Mouse (Mus musculus): ENCODE results near the gene Cnnm2. TPM values are rescaled to one million over a fixed set of nuclear protein-coding genes. Genes with fewer than 3 reads are reported as not detected.

Gene Cnnm2
- polyA plus RNA-seq, 1 experiment, result 8.1 TPM

DNA sequence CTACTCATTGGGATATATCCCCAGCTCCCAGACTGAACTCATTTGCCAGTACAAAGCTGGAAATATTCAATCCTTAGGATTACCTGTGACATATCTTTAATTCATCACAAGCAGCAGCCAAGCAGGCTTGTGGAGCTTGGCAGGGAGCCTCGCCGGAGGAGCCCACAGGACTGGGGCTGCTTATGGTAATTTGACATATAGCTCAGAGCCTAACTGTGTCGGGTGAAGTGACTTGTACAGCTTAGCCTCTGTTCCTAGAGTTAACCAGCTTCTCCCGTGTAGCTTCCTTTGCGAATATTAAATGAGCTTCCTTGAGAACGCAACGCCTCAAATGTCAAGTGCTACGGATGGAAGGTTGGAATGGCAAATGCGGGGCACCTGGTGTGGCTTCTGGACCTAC, 16.7 kb upstream of the Cnnm2 start:
- Histone ChIP-seq H3ac (ENCODE audit: control insufficient read depth, insufficient read length) (no peak overlapping the region), H3K4me2 (ENCODE audit: low read depth) (no peak overlapping the region), H3K27me3 (ENCODE audit: control insufficient read depth, insufficient read depth, insufficient read length) (peaks cover 12% of the 10 kb centered on the region), H3K36me3 (ENCODE audit: control insufficient read depth, insufficient read depth) (no peaks in the 10 kb centered on the region), H3K4me3 (no peak overlapping the region), H3K79me2 (ENCODE audit: control insufficient read depth, insufficient read depth) (no peaks in the 10 kb centered on the region)
- no peak for TF ChIP-seq REST (IDR thresholded peaks at IDR 0.05; ENCODE audit: insufficient read depth, insufficient read length)
- no peak for TF ChIP-seq SRF (IDR thresholded peaks at IDR 0.05; ENCODE audit: control insufficient read depth, insufficient read length, low read depth)
- TF ChIP-seq MAX (IDR thresholded peaks at IDR 0.05; ENCODE audit: low read depth), result no peak
- TF ChIP-seq MYOG (IDR thresholded peaks at IDR 0.05; ENCODE audit: control insufficient read depth in 1 of 3, insufficient read depth in 1 of 3, insufficient read length in 2 of 3, low read depth in 2 of 3), result no peak
- no peak for TF ChIP-seq POLR2AphosphoS2 (IDR thresholded peaks at IDR 0.05; ENCODE audit: insufficient read length, low read depth)
- TF ChIP-seq E2F4 (IDR thresholded peaks at IDR 0.05; ENCODE audit: insufficient read depth), result no peak
- TF ChIP-seq TCF3 (IDR thresholded peaks at IDR 0.05; ENCODE audit: insufficient read length, low read depth), result no peak
- no peak for TF ChIP-seq USF1 (IDR thresholded peaks at IDR 0.05; ENCODE audit: low read depth)
- TF ChIP-seq POLR2A (IDR thresholded peaks at IDR 0.05; ENCODE audit: insufficient read length, low read depth), result no peak
- TF ChIP-seq CEBPB (IDR thresholded peaks at IDR 0.05; ENCODE audit: insufficient read depth, poor library complexity, severe bottlenecking), result no peak

DNA sequence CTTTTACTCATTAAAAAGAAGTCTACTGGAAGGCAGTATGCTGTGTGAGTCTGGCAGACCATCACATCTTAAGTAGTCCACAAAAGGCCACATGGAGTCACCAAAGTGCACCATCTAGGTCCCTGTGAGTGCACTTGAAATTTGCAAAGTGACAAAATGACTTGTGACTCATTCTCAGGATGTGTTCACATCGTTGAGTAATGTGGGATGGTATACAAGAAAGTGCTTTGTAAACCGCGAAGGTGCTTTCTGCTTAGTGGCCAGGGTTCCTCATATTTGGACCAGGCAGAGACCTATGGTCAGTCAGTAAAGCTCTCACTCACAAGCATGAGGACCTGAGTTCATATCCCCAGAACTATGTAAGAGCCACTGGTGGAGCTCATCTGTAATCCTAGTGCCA, 13.6 kb upstream of the Cnnm2 start:
- TF ChIP-seq MYOG (IDR thresholded peaks at IDR 0.05; ENCODE audit: control insufficient read depth in 1 of 3, insufficient read depth in 1 of 3, insufficient read length in 2 of 3, low read depth in 2 of 3) (no peak), MYOD1 (IDR thresholded peaks at IDR 0.05; ENCODE audit: control insufficient read depth in 1 of 3, insufficient read length in 2 of 3, low read depth in 2 of 3) (no peak), REST (IDR thresholded peaks at IDR 0.05; ENCODE audit: insufficient read depth, insufficient read length) (no peak), CEBPB (IDR thresholded peaks at IDR 0.05; ENCODE audit: insufficient read depth, poor library complexity, severe bottlenecking) (no peak), USF1 (IDR thresholded peaks at IDR 0.05; ENCODE audit: low read depth) (no peak)

DNA sequence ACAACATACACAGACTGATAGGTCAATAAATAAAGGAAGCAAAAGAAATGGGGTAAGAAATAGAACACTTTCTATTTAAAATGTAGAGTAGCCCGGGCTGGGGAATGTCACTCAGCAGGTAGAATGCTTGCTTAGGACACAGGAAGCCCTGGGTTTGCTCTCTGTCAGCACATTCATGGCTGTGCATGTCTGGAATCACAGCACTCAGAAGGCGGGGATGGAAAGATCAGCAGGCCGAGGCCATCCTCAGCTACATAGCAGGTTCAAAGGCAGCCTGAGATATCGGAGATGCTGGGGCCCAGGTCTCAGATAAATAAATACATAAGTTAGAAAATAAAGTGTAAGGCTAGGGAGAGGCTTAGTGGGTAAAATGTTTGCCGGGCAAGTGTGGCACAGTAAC, 9.2 kb upstream of the Cnnm2 start:
- Histone ChIP-seq H3K4me2 (ENCODE audit: low read depth) (no peak overlapping the region), H3K36me3 (ENCODE audit: control insufficient read depth, insufficient read depth) (no peaks in the 10 kb centered on the region), H3K4me3 (no peak overlapping the region), H3K79me2 (ENCODE audit: control insufficient read depth, insufficient read depth) (no peaks in the 10 kb centered on the region), H3ac (ENCODE audit: control insufficient read depth, insufficient read length) (no peak overlapping the region), H3K27me3 (ENCODE audit: control insufficient read depth, insufficient read depth, insufficient read length) (peaks cover 21% of the 10 kb centered on the region)
- TF ChIP-seq MYOG (IDR thresholded peaks at IDR 0.05; ENCODE audit: control insufficient read depth in 1 of 3, insufficient read depth in 1 of 3, insufficient read length in 2 of 3, low read depth in 2 of 3) (no peak), USF1 (IDR thresholded peaks at IDR 0.05; ENCODE audit: low read depth) (no peak), TCF3 (IDR thresholded peaks at IDR 0.05; ENCODE audit: insufficient read length, low read depth) (no peak), CEBPB (IDR thresholded peaks at IDR 0.05; ENCODE audit: insufficient read depth, poor library complexity, severe bottlenecking) (no peak), POLR2A (IDR thresholded peaks at IDR 0.05; ENCODE audit: insufficient read length, low read depth) (no peak), E2F4 (IDR thresholded peaks at IDR 0.05; ENCODE audit: insufficient read depth) (no peak), SRF (IDR thresholded peaks at IDR 0.05; ENCODE audit: control insufficient read depth, insufficient read length, low read depth) (no peak), MAX (IDR thresholded peaks at IDR 0.05; ENCODE audit: low read depth) (no peak), POLR2AphosphoS2 (IDR thresholded peaks at IDR 0.05; ENCODE audit: insufficient read length, low read depth) (no peak), REST (IDR thresholded peaks at IDR 0.05; ENCODE audit: insufficient read depth, insufficient read length) (no peak), TCF12 (IDR thresholded peaks at IDR 0.05; ENCODE audit: insufficient read depth, poor library complexity, severe bottlenecking) (no peak), MYOD1 (IDR thresholded peaks at IDR 0.05; ENCODE audit: control insufficient read depth in 1 of 3, insufficient read length in 2 of 3, low read depth in 2 of 3) (no peak)

More for the DNA sequence above, 13.6 kb upstream of the Cnnm2 start:
- Histone ChIP-seq H3K27me3 (ENCODE audit: control insufficient read depth, insufficient read depth, insufficient read length) (peaks cover 19% of the 10 kb centered on the region), H3K4me2 (ENCODE audit: low read depth) (no peak overlapping the region), H3ac (ENCODE audit: control insufficient read depth, insufficient read length) (no peak overlapping the region), H3K36me3 (ENCODE audit: control insufficient read depth, insufficient read depth) (no peaks in the 10 kb centered on the region), H3K79me2 (ENCODE audit: control insufficient read depth, insufficient read depth) (no peaks in the 10 kb centered on the region), H3K4me3 (no peak overlapping the region)

DNA sequence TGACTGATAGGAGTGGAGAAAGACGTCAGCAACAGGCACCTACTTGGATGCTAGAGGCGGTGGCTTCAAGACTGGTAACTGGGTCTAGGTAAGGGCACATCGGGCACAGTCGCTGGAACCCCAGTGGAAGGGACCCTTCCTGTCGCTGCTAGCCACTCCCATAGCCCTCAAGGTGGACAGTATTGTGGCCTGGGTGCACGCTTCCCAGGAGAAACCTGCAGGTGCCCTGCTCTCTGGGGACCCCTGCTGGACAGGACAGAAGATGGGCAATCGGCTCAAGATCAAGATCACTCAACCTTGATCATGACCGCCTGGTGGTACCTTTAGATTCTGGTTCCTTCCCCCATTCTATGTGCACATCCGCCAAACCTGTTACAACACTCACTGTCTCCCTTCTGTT, 6.3 kb upstream of the Cnnm2 start:
- Histone ChIP-seq H3K36me3 (ENCODE audit: control insufficient read depth, insufficient read depth) (no peaks in the 10 kb centered on the region), H3ac (ENCODE audit: control insufficient read depth, insufficient read length) (no peak overlapping the region), H3K4me3 (no peak overlapping the region), H3K79me2 (ENCODE audit: control insufficient read depth, insufficient read depth) (no peaks in the 10 kb centered on the region), H3K27me3 (ENCODE audit: control insufficient read depth, insufficient read depth, insufficient read length) (peaks cover 16% of the 10 kb centered on the region), H3K4me2 (ENCODE audit: low read depth) (no peak overlapping the region)
- TF ChIP-seq MAX (IDR thresholded peaks at IDR 0.05; ENCODE audit: low read depth), result no peak
- no peak for TF ChIP-seq MYOD1 (IDR thresholded peaks at IDR 0.05; ENCODE audit: control insufficient read depth in 1 of 3, insufficient read length in 2 of 3, low read depth in 2 of 3)
- no peak for TF ChIP-seq REST (IDR thresholded peaks at IDR 0.05; ENCODE audit: insufficient read depth, insufficient read length)

DNA sequence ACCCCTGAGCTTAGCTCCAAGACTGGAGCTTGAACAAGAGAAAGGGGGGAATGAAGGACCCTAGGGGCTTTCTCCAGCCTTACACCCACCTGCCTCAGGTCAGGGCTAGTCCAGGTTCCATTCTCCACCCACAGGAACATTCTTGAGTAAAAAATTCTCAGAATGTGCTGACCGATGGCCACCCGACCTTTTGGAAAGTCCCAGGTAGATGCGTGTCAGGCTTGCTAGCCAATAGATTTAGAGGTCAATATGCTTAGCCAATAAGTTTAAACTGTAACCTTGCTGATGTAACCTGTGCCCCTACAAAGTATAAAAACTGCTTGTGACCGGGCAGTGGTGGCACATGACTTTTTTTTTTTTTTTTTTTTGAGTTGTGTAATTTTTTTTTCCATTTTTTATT, 5.2 kb upstream of the Cnnm2 start:
- Histone ChIP-seq H3ac (ENCODE audit: control insufficient read depth, insufficient read length) (no peak overlapping the region), H3K4me2 (ENCODE audit: low read depth) (no peak overlapping the region), H3K79me2 (ENCODE audit: control insufficient read depth, insufficient read depth) (no peaks in the 10 kb centered on the region), H3K36me3 (ENCODE audit: control insufficient read depth, insufficient read depth) (no peaks in the 10 kb centered on the region), H3K4me3 (no peak overlapping the region), H3K27me3 (ENCODE audit: control insufficient read depth, insufficient read depth, insufficient read length) (peaks cover 11% of the 10 kb centered on the region)
- TF ChIP-seq POLR2A (IDR thresholded peaks at IDR 0.05; ENCODE audit: insufficient read length, low read depth) (no peak), POLR2AphosphoS2 (IDR thresholded peaks at IDR 0.05; ENCODE audit: insufficient read length, low read depth) (no peak), TCF3 (IDR thresholded peaks at IDR 0.05; ENCODE audit: insufficient read length, low read depth) (no peak), USF1 (IDR thresholded peaks at IDR 0.05; ENCODE audit: low read depth) (no peak), MAX (IDR thresholded peaks at IDR 0.05; ENCODE audit: low read depth) (no peak), E2F4 (IDR thresholded peaks at IDR 0.05; ENCODE audit: insufficient read depth) (no peak), MYOG (IDR thresholded peaks at IDR 0.05; ENCODE audit: control insufficient read depth in 1 of 3, insufficient read depth in 1 of 3, insufficient read length in 2 of 3, low read depth in 2 of 3) (no peak), SRF (IDR thresholded peaks at IDR 0.05; ENCODE audit: control insufficient read depth, insufficient read length, low read depth) (no peak), REST (IDR thresholded peaks at IDR 0.05; ENCODE audit: insufficient read depth, insufficient read length) (no peak), TCF12 (IDR thresholded peaks at IDR 0.05; ENCODE audit: insufficient read depth, poor library complexity, severe bottlenecking) (no peak), CEBPB (IDR thresholded peaks at IDR 0.05; ENCODE audit: insufficient read depth, poor library complexity, severe bottlenecking) (no peak), MYOD1 (IDR thresholded peaks at IDR 0.05; ENCODE audit: control insufficient read depth in 1 of 3, insufficient read length in 2 of 3, low read depth in 2 of 3) (no peak)
